Mouse (Mus musculus) 416B (cell line): ENCODE measurements at regions not wholly inside any gene's neighbourhood (a gene's known extent, or its start where the extent isn't known, plus 50 kb on each side); places are given as distances from the start of the nearest gene placed in this dataset.

Experiments used
- DNase-seq: peaks from one replicate; pipeline ENCODE4 v3.0.0; 2011; ENCODE audit warnings: low read depth

- DNase-seq, result no peak
Measured at GRCm38 (mm10) chr12:106585626-106586025, 575.6 kb downstream of the Vrk1 start.

- no peak for DNase-seq
Measured at GRCm38 (mm10) chr12:106592686-106593085, 582.7 kb downstream of the Vrk1 start.

- DNase-seq, result no peak
Measured at GRCm38 (mm10) chr12:106597636-106598035, 587.6 kb downstream of the Vrk1 start.

- DNase-seq, result no peak
Measured at GRCm38 (mm10) chr12:106607240-106607639, 597.2 kb downstream of the Vrk1 start.

GRCm38 (mm10) chr12:106607655-106608337, 597.8 kb downstream of the Vrk1 start:
- no peak for DNase-seq

- DNase-seq, result no peak
Measured at GRCm38 (mm10) chr12:106618684-106619083, 608.7 kb downstream of the Vrk1 start.

GRCm38 (mm10) chr12:106626786-106627185, 616.8 kb downstream of the Vrk1 start:
- no peak for DNase-seq

GRCm38 (mm10) chr12:106632566-106632965, 622.5 kb downstream of the Vrk1 start:
- DNase-seq, result no peak

- DNase-seq, result no peak
Measured at GRCm38 (mm10) chr12:106633096-106633495, 623.1 kb downstream of the Vrk1 start.

GRCm38 (mm10) chr12:106658317-106658716, 648.3 kb downstream of the Vrk1 start:
- no peak for DNase-seq

GRCm38 (mm10) chr12:106673232-106673766, 663.3 kb downstream of the Vrk1 start:
- no peak for DNase-seq

GRCm38 (mm10) chr12:106674741-106675140, 664.7 kb downstream of the Vrk1 start:
- DNase-seq, result no peak

- DNase-seq, result no peak
Measured at GRCm38 (mm10) chr12:106676136-106676535, 666.1 kb downstream of the Vrk1 start.

- no peak for DNase-seq
Measured at GRCm38 (mm10) chr12:106676566-106676965, 666.5 kb downstream of the Vrk1 start.

- no peak for DNase-seq
Measured at GRCm38 (mm10) chr12:106685986-106686385, 676.0 kb downstream of the Vrk1 start.

GRCm38 (mm10) chr12:106687751-106688150, 677.7 kb downstream of the Vrk1 start:
- no peak for DNase-seq

- no peak for DNase-seq
Measured at GRCm38 (mm10) chr12:106688156-106688740, 678.2 kb downstream of the Vrk1 start.

- DNase-seq, result no peak
Measured at GRCm38 (mm10) chr12:106702958-106703357, 692.9 kb downstream of the Vrk1 start.

- DNase-seq, result no peak
Measured at GRCm38 (mm10) chr12:106721271-106722009, 711.4 kb downstream of the Vrk1 start.

GRCm38 (mm10) chr12:106722010-106722362, 712.0 kb downstream of the Vrk1 start:
- DNase-seq, result no peak

- no peak for DNase-seq
Measured at GRCm38 (mm10) chr12:106722761-106723160, 712.7 kb downstream of the Vrk1 start.

- no peak for DNase-seq
Measured at GRCm38 (mm10) chr12:106726920-106727319, 716.9 kb downstream of the Vrk1 start.

GRCm38 (mm10) chr12:106727486-106727885, 717.5 kb downstream of the Vrk1 start:
- no peak for DNase-seq
